ENCODE assay signal across 24 mouse cellular contexts in the genomic region with DNA sequence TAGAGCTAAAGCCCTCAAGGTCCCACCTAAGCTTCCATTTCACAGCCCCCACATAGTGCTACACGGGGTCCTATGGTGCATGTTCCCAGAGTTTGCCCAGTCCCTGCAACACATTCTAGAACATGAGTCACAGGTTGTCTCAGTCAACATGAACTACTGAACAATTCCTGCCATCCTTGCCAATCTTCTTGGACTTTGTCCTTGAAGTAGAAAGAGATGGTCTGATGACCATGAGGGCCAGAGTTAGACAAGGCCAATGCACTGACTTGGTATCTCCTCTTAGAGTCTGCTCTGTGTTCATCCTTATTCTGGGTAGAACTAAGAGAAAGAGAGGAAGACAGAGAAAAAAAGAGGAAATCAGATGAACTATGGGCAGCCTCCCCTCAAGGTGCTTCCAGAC. TPM values are rescaled to one million over a fixed set of nuclear protein-coding genes. Genes with fewer than 3 reads are reported as not detected.
"Had no signal": no experiment of that assay in that cellular context is flagged by ENCODE, and none has a peak within 500 bp of the region (broad histone marks: within the 10 kb centered on the region; RNA-seq: fewer than 3 reads in every experiment).

No protein-coding gene starts in this region.

- ATAC-seq: forebrain, embryonic 16.5 days; hindbrain, postnatal 0 days had no signal

- H3K4me1 ChIP-seq: heart, embryonic 13.5 days; heart, embryonic 15.5 days; hindbrain, embryonic 13.5 days; hindbrain, embryonic 15.5 days; limb, embryonic 10.5 days; limb, embryonic 12.5 days had no signal

- H3K27me3 ChIP-seq: heart, embryonic 15.5 days; hindbrain, embryonic 13.5 days; hindbrain, embryonic 15.5 days; limb, embryonic 12.5 days had no signal

- H3K27ac ChIP-seq: gastrocnemius, adult 2 months; heart, adult 2 months; heart, embryonic 13.5 days; heart, embryonic 15.5 days; hindbrain, embryonic 13.5 days; hindbrain, embryonic 15.5 days; hindbrain, postnatal 0 days; layer of hippocampus, adult 2 months; left cerebral cortex, adult 2 months; limb, embryonic 10.5 days; limb, embryonic 12.5 days; liver, embryonic 14.5 days had no signal

- H3K9me3 ChIP-seq: heart, embryonic 13.5 days; heart, embryonic 15.5 days; hindbrain, embryonic 13.5 days; hindbrain, embryonic 15.5 days; limb, embryonic 10.5 days; limb, embryonic 12.5 days had no signal

- H3K4me2 ChIP-seq: heart, embryonic 11.5 days; heart, embryonic 13.5 days; heart, embryonic 15.5 days; hindbrain, embryonic 13.5 days; hindbrain, embryonic 15.5 days; limb, embryonic 12.5 days had no signal

- H3K9ac ChIP-seq: heart, embryonic 13.5 days; heart, embryonic 15.5 days; hindbrain, embryonic 13.5 days; hindbrain, embryonic 15.5 days; limb, embryonic 12.5 days; liver, embryonic 14.5 days had no signal

- H3K4me3 ChIP-seq: gastrocnemius, adult 2 months; heart, adult 2 months; heart, embryonic 13.5 days; heart, embryonic 15.5 days; hindbrain, embryonic 13.5 days; hindbrain, embryonic 15.5 days; layer of hippocampus, adult 2 months; left cerebral cortex, adult 2 months; limb, embryonic 10.5 days; limb, embryonic 12.5 days had no signal

- H3K36me3 ChIP-seq: heart, embryonic 13.5 days; heart, embryonic 15.5 days; hindbrain, embryonic 13.5 days; hindbrain, embryonic 15.5 days; limb, embryonic 10.5 days; limb, embryonic 12.5 days had no signal

- DNase-seq: gastrocnemius, adult 2 months; gastrocnemius, postnatal 14 days; gastrocnemius, postnatal 36 days; heart, adult 2 months; heart, postnatal 14 days; heart, postnatal 36 days; kidney, adult 18-20 months; kidney, postnatal 10 days; kidney, postnatal 25 days; kidney, postnatal 4 days; liver had no signal

RNA-seq across cellular contexts. Expression of a gene that starts 7.0 kb away (rescaled TPM):
- total RNA-seq: heart, adult 2 months; heart, postnatal 36 days; left cerebral cortex, adult 2 months had no signal
- polyA plus RNA-seq: heart, postnatal 0 days; hindbrain, postnatal 0 days had no signal
